Mouse (Mus musculus) kidney, postnatal 10 days (tissue): ENCODE measurements around the gene Hectd1.

ENCODE experiments used
- DNase-seq: peaks from one replicate; pipeline ENCODE4 v3.0.0; 2021; ENCODE audit warnings: mixed read lengths

Hectd1 gene

DNA sequence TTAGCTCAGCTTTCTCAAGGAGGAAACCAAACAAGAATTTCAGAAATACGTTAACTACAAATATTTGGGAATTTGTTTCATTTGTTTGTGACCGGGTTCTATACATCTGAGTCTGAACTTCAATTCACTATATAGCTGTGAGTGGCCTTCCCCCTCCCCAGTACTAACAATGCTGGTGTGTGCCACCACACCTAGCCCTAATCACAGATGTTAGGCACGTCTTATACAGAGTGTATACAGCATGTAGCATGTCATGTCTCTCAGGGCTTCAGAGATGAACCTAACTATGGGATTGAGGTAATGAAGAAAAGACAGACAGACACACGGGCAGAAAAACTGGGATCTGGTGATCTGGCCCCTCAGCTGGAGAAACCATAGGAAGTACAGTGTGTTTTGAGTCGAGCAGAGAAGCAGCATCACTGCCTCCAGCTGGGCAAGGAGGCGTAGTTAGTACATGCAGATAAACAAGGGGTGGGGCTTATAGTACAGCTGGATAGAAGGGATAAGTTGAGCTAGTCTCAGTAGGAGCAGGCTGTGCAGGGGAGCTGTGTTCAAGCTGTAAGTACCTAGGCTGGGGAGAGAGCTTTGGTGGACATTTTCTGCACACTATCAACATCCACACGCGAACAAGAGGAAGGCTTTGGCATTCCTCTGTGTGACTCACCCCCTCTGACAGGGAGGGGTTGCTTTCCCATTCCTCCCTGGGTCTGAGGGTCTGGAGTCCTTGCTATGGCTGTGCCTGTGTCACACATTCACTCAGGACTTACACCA lies 129.5 kb downstream of the Hectd1 start:
- DNase-seq: no peak

DNA sequence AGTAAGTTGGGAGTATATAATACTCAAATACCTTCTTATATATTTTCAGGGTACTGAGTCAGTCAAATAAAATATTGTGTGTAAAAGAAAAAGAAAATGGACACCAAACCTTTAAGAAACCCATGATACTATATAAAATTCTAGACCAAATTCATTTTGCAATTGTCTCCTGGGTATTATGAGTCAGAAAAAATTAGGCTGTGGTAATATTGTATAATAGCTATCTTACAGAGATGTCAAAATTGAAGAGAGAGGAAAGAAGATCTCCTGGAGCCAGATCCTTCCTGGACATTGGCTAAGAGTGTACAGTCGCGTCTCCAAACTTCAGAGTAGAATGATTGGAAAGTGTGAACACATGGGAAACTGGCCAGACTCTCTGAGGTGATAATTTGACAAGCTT lies 133.2 kb downstream of the Hectd1 start:
- DNase-seq: no peak

DNA sequence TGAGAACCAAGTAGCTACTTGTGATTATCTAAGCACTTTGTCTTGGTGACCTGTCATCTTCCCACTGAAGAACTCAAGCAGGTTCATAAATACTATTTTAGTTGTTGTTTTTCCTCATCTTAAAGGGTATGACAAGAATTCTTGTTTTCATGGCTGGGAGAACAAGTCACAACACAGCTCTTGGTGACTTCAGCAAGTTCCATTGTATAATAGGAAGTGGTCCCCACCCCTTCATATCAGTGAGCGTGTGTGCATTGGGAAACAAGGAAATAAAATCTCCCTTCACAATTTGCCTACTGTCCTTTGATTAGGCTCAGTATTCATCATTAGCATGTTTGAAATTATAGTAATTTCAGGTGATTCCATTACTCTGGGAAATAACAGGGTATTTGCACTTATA lies 134.4 kb downstream of the Hectd1 start:
- DNase-seq: no peak

DNA sequence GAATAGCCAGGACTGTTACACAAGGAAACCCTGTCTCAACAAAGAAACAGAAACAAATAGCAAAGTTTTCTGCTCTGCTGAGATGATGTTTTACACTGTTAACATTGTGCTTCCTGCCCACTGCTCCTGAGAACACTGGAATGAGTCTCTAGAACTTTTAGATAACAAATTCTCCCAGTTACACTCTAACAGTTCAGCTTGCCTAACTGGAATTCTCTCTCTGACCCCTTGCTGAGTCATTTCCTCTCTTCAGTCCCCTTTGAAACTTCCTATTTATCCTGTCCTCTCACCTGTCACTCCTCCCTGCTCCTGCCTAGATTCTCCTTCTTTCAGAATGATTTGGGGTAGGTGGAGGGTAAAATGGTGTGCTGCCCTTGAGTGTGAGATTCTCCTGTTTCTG lies 135.2 kb downstream of the Hectd1 start:
- DNase-seq: no peak
